Mouse (Mus musculus) MEL (cell line): ENCODE results near the gene Wdfy1. TPM values are rescaled to one million over a fixed set of nuclear protein-coding genes. Genes with fewer than 3 reads are reported as not detected.

ENCODE experiments used
- DNase-seq: peaks from one replicate; pipeline ENCODE4 v3.0.0; 2011; ENCODE audit warnings: low read depth, low spot score
- H3K27ac ChIP-seq: 2 replicates; pipeline ENCODE4 v1.5.1; 2012; ENCODE audit warnings: low read depth, mild to moderate bottlenecking, control low read depth, low read length, moderate library complexity; ENCODE audit not compliant: control insufficient read depth
- H3K27me3 ChIP-seq, 2 experiments: fragments of 150-350 bp in 1 of 2; sonication (generic) in 1 of 2; 2 replicates each; pipeline ENCODE4 v1.6.1; 2012; ENCODE audit warnings: low read length in 2 of 2, mild to moderate bottlenecking in 2 of 2, improper control_type of control experiment in 1 of 2, moderate library complexity in 1 of 2; ENCODE audit not compliant: insufficient read depth in 2 of 2, control insufficient read depth in 1 of 2
- H3K36me3 ChIP-seq, 2 experiments: 2 replicates each; pipeline ENCODE4 v1.6.1; 2012 to 2014; ENCODE audit warnings: low read length in 2 of 2, improper control_type of control experiment in 1 of 2, inconsistent platforms in 1 of 2, mild to moderate bottlenecking in 1 of 2; ENCODE audit not compliant: insufficient read depth in 2 of 2, control insufficient read depth in 1 of 2
- H3K4me1 ChIP-seq, 2 experiments: fragments of 150-350 bp in 1 of 2; sonication (generic) in 1 of 2; 2 replicates each; pipeline ENCODE4 v1.6.1; 2012; ENCODE audit warnings: low read length in 2 of 2, improper control_type of control experiment in 1 of 2, mild to moderate bottlenecking in 1 of 2; ENCODE audit not compliant: insufficient read depth in 2 of 2, control insufficient read depth in 1 of 2
- H3K4me3 ChIP-seq, 2 experiments: fragments of 150-350 bp in 1 of 2; sonication (generic) in 1 of 2; 2 replicates each; pipeline ENCODE4 v1.5.1; 2012; ENCODE audit warnings: low read depth in 2 of 2, low read length in 2 of 2, mild to moderate bottlenecking in 2 of 2, moderate library complexity in 2 of 2, control low read depth in 1 of 2, improper control_type of control experiment in 1 of 2; ENCODE audit not compliant: control insufficient read depth in 1 of 2, insufficient read depth in 1 of 2
- H3K79me2 ChIP-seq: 2 replicates; pipeline ENCODE4 v1.6.1; 2012; ENCODE audit warnings: mild to moderate bottlenecking, low read length, moderate library complexity; ENCODE audit not compliant: control insufficient read depth, poor library complexity, insufficient read depth
- H3K9ac ChIP-seq: 2 replicates; pipeline ENCODE4 v1.6.1; 2012; ENCODE audit warnings: low read depth, mild to moderate bottlenecking, control low read depth, low read length, moderate library complexity; ENCODE audit not compliant: control insufficient read depth, poor library complexity, severe bottlenecking
- H3K9me3 ChIP-seq: fragments of 150-350 bp; sonication (generic); replicated peaks from 2 replicates; pipeline ENCODE4 v1.6.1; 2012; ENCODE audit warnings: mild to moderate bottlenecking, low read length, improper control_type of control experiment, moderate library complexity; ENCODE audit not compliant: insufficient read depth
- CHD2 ChIP-seq: IDR thresholded peaks from 2 replicates; pipeline ENCODE4 v1.6.1; 2011; ENCODE audit warnings: low read length, improper control_type of control experiment
- CTCF ChIP-seq, 3 experiments: IDR thresholded peaks in 2 of 3; conservative IDR thresholded peaks in 1 of 3; 2 replicates each; pipeline ENCODE4 v1.5.1; 2011 to 2012; ENCODE audit warnings: low read length in 3 of 3, low read depth in 2 of 3, mild to moderate bottlenecking in 2 of 3, improper control_type of control experiment in 1 of 3, inconsistent platforms in 1 of 3, mixed read lengths in 1 of 3, moderate library complexity in 1 of 3; ENCODE audit not compliant: control insufficient read depth in 1 of 3, insufficient read depth in 1 of 3, poor library complexity in 1 of 3, severe bottlenecking in 1 of 3
- E2F4 ChIP-seq: IDR thresholded peaks from 2 replicates; pipeline ENCODE4 v1.6.1; 2011; ENCODE audit warnings: low read depth, low read length, improper control_type of control experiment, borderline replicate concordance
- EP300 ChIP-seq, 2 experiments: IDR thresholded peaks; 2 replicates each; pipeline ENCODE4 v1.6.1; 2011; ENCODE audit warnings: improper control_type of control experiment in 2 of 2, low read length in 2 of 2, low read depth in 1 of 2, mild to moderate bottlenecking in 1 of 2
- ETS1 ChIP-seq: IDR thresholded peaks from 2 replicates; pipeline ENCODE4 v1.6.1; 2012; ENCODE audit warnings: low read depth, mild to moderate bottlenecking, inconsistent platforms, low read length, improper control_type of control experiment, moderate library complexity
- JUND ChIP-seq: IDR thresholded peaks from 2 replicates; pipeline ENCODE4 v1.6.1; 2011; ENCODE audit warnings: low read depth, mild to moderate bottlenecking, improper control_type of control experiment, low read length
- KAT2A ChIP-seq: conservative IDR thresholded peaks from 2 replicates; pipeline ENCODE4 v1.6.1; 2012; ENCODE audit warnings: low read depth, low read length, improper control_type of control experiment, inconsistent platforms
- MAFK ChIP-seq: IDR thresholded peaks from 2 replicates; pipeline ENCODE4 v1.6.1; 2011; ENCODE audit warnings: low read depth, mild to moderate bottlenecking, low read length, improper control_type of control experiment, borderline replicate concordance
- MAZ ChIP-seq: IDR thresholded peaks from 2 replicates; pipeline ENCODE4 v1.6.1; 2012; ENCODE audit warnings: low read depth, mild to moderate bottlenecking, inconsistent platforms, low read length, improper control_type of control experiment
- MEF2A ChIP-seq: IDR thresholded peaks from 2 replicates; pipeline ENCODE4 v1.6.1; 2014; ENCODE audit warnings: low read depth, mild to moderate bottlenecking, inconsistent platforms, low read length, improper control_type of control experiment; ENCODE audit not compliant: poor library complexity, insufficient replicate concordance, severe bottlenecking; ENCODE audit errors: extremely low read depth
- MXI1 ChIP-seq: IDR thresholded peaks from 2 replicates; pipeline ENCODE4 v1.6.1; 2011; ENCODE audit warnings: mild to moderate bottlenecking, low read depth, low read length, improper control_type of control experiment
- MYB ChIP-seq: IDR thresholded peaks from 2 replicates; pipeline ENCODE4 v1.6.1; 2011; ENCODE audit warnings: mild to moderate bottlenecking, low read depth, low read length, improper control_type of control experiment
- NELFE ChIP-seq: IDR thresholded peaks from 2 replicates; pipeline ENCODE4 v1.6.1; 2011; ENCODE audit warnings: low read depth, low read length, improper control_type of control experiment
- NRF1 ChIP-seq: IDR thresholded peaks from 2 replicates; pipeline ENCODE4 v1.6.1; 2014; ENCODE audit warnings: low read depth, mild to moderate bottlenecking, inconsistent platforms, low read length, improper control_type of control experiment, moderate library complexity; ENCODE audit not compliant: poor library complexity, insufficient read depth, severe bottlenecking
- POLR2A ChIP-seq, 2 experiments: IDR thresholded peaks; 2 replicates each; pipeline ENCODE4 v1.6.1; 2011 to 2012; ENCODE audit warnings: low read length in 2 of 2, mild to moderate bottlenecking in 2 of 2, control low read depth in 1 of 2, improper control_type of control experiment in 1 of 2, low read depth in 1 of 2, moderate library complexity in 1 of 2; ENCODE audit not compliant: control insufficient read depth in 1 of 2, insufficient read depth in 1 of 2, poor library complexity in 1 of 2
- RCOR1 ChIP-seq: IDR thresholded peaks from 2 replicates; pipeline ENCODE4 v1.6.1; 2012; ENCODE audit warnings: low read depth, mild to moderate bottlenecking, inconsistent platforms, low read length, improper control_type of control experiment
- SMC3 ChIP-seq: IDR thresholded peaks from 2 replicates; pipeline ENCODE4 v1.6.1; 2011; ENCODE audit warnings: low read depth, low read length, improper control_type of control experiment
- TBP ChIP-seq: IDR thresholded peaks from 2 replicates; pipeline ENCODE4 v1.8.0; 2011; ENCODE audit warnings: low read depth, low read length, improper control_type of control experiment
- UBTF ChIP-seq: IDR thresholded peaks from 2 replicates; pipeline ENCODE4 v1.6.1; 2012; ENCODE audit warnings: low read depth, mild to moderate bottlenecking, inconsistent platforms, low read length, improper control_type of control experiment, moderate library complexity, borderline replicate concordance; ENCODE audit not compliant: insufficient read depth
- USF1 ChIP-seq: IDR thresholded peaks from 2 replicates; pipeline ENCODE4 v1.6.1; 2014; ENCODE audit warnings: low read depth, mild to moderate bottlenecking, inconsistent platforms, low read length, improper control_type of control experiment, moderate library complexity
- ZC3H11A ChIP-seq: IDR thresholded peaks from 2 replicates; pipeline ENCODE4 v1.6.1; 2012; ENCODE audit warnings: low read depth, mild to moderate bottlenecking, inconsistent platforms, low read length, improper control_type of control experiment
- ZKSCAN1 ChIP-seq: IDR thresholded peaks from 2 replicates; pipeline ENCODE4 v1.6.1; 2012; ENCODE audit warnings: low read depth, mild to moderate bottlenecking, inconsistent platforms, low read length, improper control_type of control experiment, moderate library complexity
- ZNF384 ChIP-seq: IDR thresholded peaks from 2 replicates; pipeline ENCODE4 v1.6.1; 2012; ENCODE audit warnings: low read depth, mild to moderate bottlenecking, inconsistent platforms, low read length, improper control_type of control experiment
- polyA plus RNA-seq, 2 experiments: library from polyadenylated mRNA; stranded (reverse) in 1 of 2; unstranded in 1 of 2; fragments of >175 nt in 1 of 2; fragments of >200 nt in 1 of 2; gene quantifications; 2 replicates each; pipeline versions ENCODE4 v1.2.1 to v1.2.4; 2012; ENCODE audit warnings: low replicate concordance in 2 of 2, low read depth in 1 of 2; ENCODE audit not compliant: insufficient read length in 2 of 2, insufficient read depth in 1 of 2, missing spikeins in 1 of 2
- total RNA-seq: library from RNA; depleted of rRNA; stranded (reverse); fragments of 300-350 nt; gene quantifications from 2 replicates; pipeline ENCODE4 v1.2.3, GENCODE M21; 2012

Wdfy1 gene
- total and polyA plus RNA-seq, 3 experiments, result 17.6 to 25.0 TPM; not detected in 1

- Histone ChIP-seq H3K36me3 (no peaks in the 10 kb centered on the region), H3K4me1 (peaks cover 0 to 2% of the 10 kb centered on the region in 2 experiments; a peak in 2 of 4 replicates), H3K27ac (no peak overlapping the region), H3K4me3 (no peak overlapping the region), H3K9ac (no peak overlapping the region), H3K27me3 (no peaks in the 10 kb centered on the region), H3K9me3 (no peaks in the 10 kb centered on the region), H3K79me2 (no peaks in the 10 kb centered on the region)
- DNase-seq, result no peak
- TF ChIP-seq ZC3H11A, result no peak
- TF ChIP-seq USF1, result no peak
- no peak for TF ChIP-seq ZKSCAN1
- TF ChIP-seq SMC3, result no peak
- TF ChIP-seq MAFK, result no peak
- no peak for TF ChIP-seq RCOR1
- TF ChIP-seq MYB, result no peak
- no peak for TF ChIP-seq EP300 (IDR thresholded peaks at IDR 0.05; ENCODE audit: low read depth in 1 of 2, low read length in 2 of 2)
- no peak for TF ChIP-seq CTCF (IDR thresholded peaks at IDR 0.05 in 2 of 3, conservative IDR thresholded peaks at IDR 0.05 in 1 of 3; ENCODE audit: control insufficient read depth in 1 of 3, insufficient read depth in 1 of 3, low read depth in 2 of 3, low read length in 3 of 3, poor library complexity in 1 of 3, severe bottlenecking in 1 of 3)
- no peak for TF ChIP-seq JUND
- TF ChIP-seq NELFE, result no peak
- TF ChIP-seq NRF1, result no peak
- no peak for TF ChIP-seq POLR2A (IDR thresholded peaks at IDR 0.05; ENCODE audit: control insufficient read depth in 1 of 2, insufficient read depth in 1 of 2, low read depth in 1 of 2, low read length in 2 of 2, poor library complexity in 1 of 2)
These were observed 41.1 kb downstream of the Wdfy1 start for GRCm38 (mm10) chr1:79734794-79735193.

GRCm38 (mm10) chr1:79714152-79714923 is 61.6 kb downstream of the Wdfy1 start:
- H3K4me1 ChIP-seq, result peaks cover 0 to 4% of the 10 kb centered on the region in 2 experiments; a peak in 2 of 4 replicates
- H3K4me3 ChIP-seq, result no peak overlapping the region
- H3K79me2 ChIP-seq, result no peaks in the 10 kb centered on the region
- no peaks in the 10 kb centered on the region for H3K9me3 ChIP-seq
- no peak overlapping the region for H3K9ac ChIP-seq
- TF ChIP-seq CHD2 (no peak), MXI1 (no peak), SMC3 (no peak), ZNF384 (no peak), UBTF (no peak), MEF2A (no peak), ETS1 (no peak), KAT2A (no peak), EP300 (IDR thresholded peaks at IDR 0.05; ENCODE audit: low read depth in 1 of 2, low read length in 2 of 2) (no peak), E2F4 (no peak), TBP (no peak), MAZ (no peak)
- TF ChIP-seq, all 39 proteins: peak for 0
- Histone ChIP-seq H3K36me3 (peaks cover 0 to 3% of the 10 kb centered on the region in 2 experiments; a peak in 1 of 4 replicates), H3K27me3 (no peaks in the 10 kb centered on the region), H3K27ac (no peak overlapping the region)
- DNase-seq, result no peak
